ENCODE assay signal across 10 mouse cellular contexts in genomic region chr12:31266686-31267085, GRCm38 (mm10). TPM values are rescaled to one million over a fixed set of nuclear protein-coding genes. Genes with fewer than 3 reads are reported as not detected.
DNase-seq lines count a peak whose midpoint lies in the region; ATAC-seq and TF ChIP-seq lines count a peak whose summit lies in the region.
"Had no signal": no experiment of that assay in that cellular context is flagged by ENCODE, and none has a peak within 500 bp of the region (broad histone marks: within the 10 kb centered on the region; RNA-seq: fewer than 3 reads in every experiment).

No protein-coding gene starts in this region.

- H3K27ac ChIP-seq in left cerebral cortex, adult 2 months: no peak overlapping the region
- H3K27ac ChIP-seq in forebrain, embryonic 13.5 days: no peak overlapping the region
- no peak overlapping the region for H3K27ac ChIP-seq in hindbrain, embryonic 16.5 days (ENCODE audit: low read depth, low read length)
- H3K27ac ChIP-seq in midbrain, embryonic 12.5 days (replicated peaks): no peak overlapping the region

- peak overlapping the region; percentile 54; the same call in 1 of the 2 replicates for H3K9ac ChIP-seq in forebrain, embryonic 13.5 days
- H3K9ac ChIP-seq in hindbrain, embryonic 16.5 days (ENCODE audit: low read depth, low read length): peak overlapping the region; percentile 66; the same call in 1 of the 2 replicates
- no peak overlapping the region for H3K9ac ChIP-seq in midbrain, embryonic 12.5 days (replicated peaks)

- H3K4me2 ChIP-seq in forebrain, embryonic 13.5 days: peak overlapping the region; percentile 65
- peak overlapping the region; percentile 97 for H3K4me2 ChIP-seq in hindbrain, embryonic 16.5 days (ENCODE audit: low read length)
- H3K4me2 ChIP-seq in midbrain, embryonic 12.5 days (replicated peaks): peak overlapping the region; percentile 62

- intact Hi-C loops in left cerebral cortex, adult 2 months (cut with DNase I): loop anchor here (1.0 kb wide), 1 partner anchor 96 kb away; no protein-coding TSS in a partner anchor
- intact Hi-C loops in left cerebral cortex, postnatal 25 days (cut with DNase I): no loop called here

- 7% methylated on average over 15 of the region's 15 CpGs for WGBS in forebrain, embryonic 13.5 days
- WGBS in hindbrain, embryonic 16.5 days: 8% methylated on average over 15 of the region's 15 CpGs
- WGBS in midbrain, embryonic 12.5 days: 5% methylated on average over 15 of the region's 15 CpGs

- H3K36me3 ChIP-seq in forebrain, embryonic 13.5 days (ENCODE audit: poor library complexity, severe bottlenecking): no peaks in the 10 kb centered on the region
- no peaks in the 10 kb centered on the region for H3K36me3 ChIP-seq in hindbrain, embryonic 16.5 days (ENCODE audit: control insufficient read depth, insufficient read depth, low read length)
- H3K36me3 ChIP-seq in midbrain, embryonic 12.5 days: no peaks in the 10 kb centered on the region

- H3K9me3 ChIP-seq in forebrain, embryonic 13.5 days (replicated peaks): no peaks in the 10 kb centered on the region
- no peaks in the 10 kb centered on the region for H3K9me3 ChIP-seq in hindbrain, embryonic 16.5 days (ENCODE audit: control insufficient read depth, low read length)
- H3K9me3 ChIP-seq in midbrain, embryonic 12.5 days: no peaks in the 10 kb centered on the region

- ATAC-seq in forebrain, embryonic 13.5 days: no peak
- ATAC-seq in hindbrain, embryonic 16.5 days: no peak
- no peak for ATAC-seq in midbrain, embryonic 12.5 days (ENCODE audit: low FRiP score, low read depth)
- ATAC-seq: Patski had no signal

- H3K4me1 ChIP-seq in forebrain, embryonic 13.5 days: peaks cover 22% of the 10 kb centered on the region
- H3K4me1 ChIP-seq in hindbrain, embryonic 16.5 days (ENCODE audit: control insufficient read depth, insufficient read depth, low read depth, low read length): peaks cover 8% of the 10 kb centered on the region
- H3K4me1 ChIP-seq in midbrain, embryonic 12.5 days: peaks cover 23% of the 10 kb centered on the region

- no peak for DNase-seq in left cerebral cortex, adult 2 months (ENCODE audit: extremely low spot score in 1 of 2, low spot score in 2 of 2)
- DNase-seq in left cerebral cortex, postnatal 25 days (ENCODE audit: low spot score in 2 of 2): no peak
- DNase-seq in cerebellum, adult 11-12 months: no peak
- no peak for DNase-seq in retina, postnatal 1 day
- DNase-seq in spleen, postnatal 10 days (ENCODE audit: low spot score in 2 of 2): no peak

- peaks cover 66% of the 10 kb centered on the region for H3K27me3 ChIP-seq in forebrain, embryonic 13.5 days
- H3K27me3 ChIP-seq in hindbrain, embryonic 16.5 days (replicated peaks; ENCODE audit: control insufficient read depth, insufficient read depth, low read length): peaks cover 21% of the 10 kb centered on the region
- H3K27me3 ChIP-seq in midbrain, embryonic 12.5 days: peaks cover 59% of the 10 kb centered on the region
- H3K27me3 ChIP-seq: Patski had no signal

- TF ChIP-seq CTCF in left cerebral cortex, adult 2 months (IDR thresholded peaks at IDR 0.05): no peak

- peak overlapping the region; percentile 53 for H3K4me3 ChIP-seq in left cerebral cortex, adult 2 months
- H3K4me3 ChIP-seq in forebrain, embryonic 13.5 days: peak overlapping the region; percentile 44
- H3K4me3 ChIP-seq in hindbrain, embryonic 16.5 days (ENCODE audit: low read length): peak overlapping the region; percentile 59
- peak overlapping the region; percentile 41 for H3K4me3 ChIP-seq in midbrain, embryonic 12.5 days

RNA-seq across cellular contexts. Expression of gene Lamb1, which starts 1.7 kb away (rescaled TPM):
- 10 to 100 TPM; 16.8 to 17.1 TPM for total RNA-seq in left cerebral cortex, adult 2 months (2021)
- 10 to 100 TPM; 17.4 to 18.8 TPM for total RNA-seq in left cerebral cortex, postnatal 25 days (2021)
- 12.5 and 15.2 TPM in 2 replicates for polyA plus RNA-seq in forebrain, embryonic 13.5 days (2015; fragmentation: Nextera tagmentation; extraction: Ambion mirVana)
- polyA plus RNA-seq in hindbrain, embryonic 16.5 days (2015; fragmentation: Nextera tagmentation; extraction: Ambion mirVana): 16.9 and 23.7 TPM in 2 replicates
- 25.9 and 29.4 TPM in 2 replicates for polyA plus RNA-seq in midbrain, embryonic 12.5 days (2016; fragmentation: Nextera tagmentation; extraction: Ambion mirVana)

RNA-seq across cellular contexts. Expression of gene Gm6993, which starts 26.1 kb away (rescaled TPM):
- total RNA-seq in left cerebral cortex, adult 2 months (2021): not detected
- not detected for total RNA-seq in left cerebral cortex, postnatal 25 days (2021)
- not detected in 2 replicates for polyA plus RNA-seq in forebrain, embryonic 13.5 days (2015; fragmentation: Nextera tagmentation; extraction: Ambion mirVana)
- polyA plus RNA-seq in hindbrain, embryonic 16.5 days (2015; fragmentation: Nextera tagmentation; extraction: Ambion mirVana): not detected in 2 replicates
- not detected in 2 replicates for polyA plus RNA-seq in midbrain, embryonic 12.5 days (2016; fragmentation: Nextera tagmentation; extraction: Ambion mirVana)
- polyA plus RNA-seq: Patski; testis, adult 2 months had no signal
